Mouse (Mus musculus) megakaryocyte, embryonic 14.5 days (primary cell): Measurements from ENCODE around the gene Krtcap2. TPM values are rescaled to one million over a fixed set of nuclear protein-coding genes. Genes with fewer than 3 reads are reported as not detected.

Experiments used
- H3K27me3 ChIP-seq: replicated peaks from 2 replicates; pipeline ENCODE3; 2012; ENCODE audit warnings: inconsistent platforms
- H3K36me3 ChIP-seq: replicated peaks from 2 replicates; pipeline ENCODE3; 2012; ENCODE audit warnings: low read length, inconsistent platforms, mixed read lengths
- H3K4me1 ChIP-seq: 2 replicates; pipeline ENCODE4 v1.6.1; 2012; ENCODE audit warnings: inconsistent platforms
- H3K4me3 ChIP-seq: replicated peaks from 2 replicates; pipeline ENCODE3; 2012; ENCODE audit warnings: moderate library complexity, mild to moderate bottlenecking, inconsistent platforms
- H3K9me3 ChIP-seq: 2 replicates; pipeline ENCODE4 v1.6.1; 2012; ENCODE audit warnings: inconsistent platforms
- FLI1 ChIP-seq: IDR thresholded peaks from 2 replicates; pipeline ENCODE4 v1.6.1; 2012; ENCODE audit warnings: low read length, inconsistent platforms, mixed read lengths
- GATA1 ChIP-seq: IDR thresholded peaks from 3 replicates; pipeline ENCODE4 v1.6.1; 2012; ENCODE audit warnings: mixed read lengths, low read length, inconsistent platforms, borderline replicate concordance
- polyA plus RNA-seq: library from polyadenylated mRNA; stranded (reverse); fragments of >175 nt; gene quantifications from 2 replicates; pipeline ENCODE4 v1.2.3, GENCODE M21; 2012; ENCODE audit warnings: low replicate concordance; ENCODE audit not compliant: insufficient read depth

The Krtcap2 gene
- polyA plus RNA-seq, 1 experiment = 225 TPM

- TF ChIP-seq FLI1 (no peak), GATA1 (no peak)
- Histone ChIP-seq H3K4me3 (no peak overlapping the region), H3K9me3 (no peaks in the 10 kb centered on the region), H3K36me3 (no peaks in the 10 kb centered on the region), H3K27me3 (peaks cover 49% of the 10 kb centered on the region), H3K4me1 (peaks cover 27% of the 10 kb centered on the region)
Measured at GRCm38 (mm10) chr3:89291874-89292273, 46.1 kb downstream of the Krtcap2 start.

DNA sequence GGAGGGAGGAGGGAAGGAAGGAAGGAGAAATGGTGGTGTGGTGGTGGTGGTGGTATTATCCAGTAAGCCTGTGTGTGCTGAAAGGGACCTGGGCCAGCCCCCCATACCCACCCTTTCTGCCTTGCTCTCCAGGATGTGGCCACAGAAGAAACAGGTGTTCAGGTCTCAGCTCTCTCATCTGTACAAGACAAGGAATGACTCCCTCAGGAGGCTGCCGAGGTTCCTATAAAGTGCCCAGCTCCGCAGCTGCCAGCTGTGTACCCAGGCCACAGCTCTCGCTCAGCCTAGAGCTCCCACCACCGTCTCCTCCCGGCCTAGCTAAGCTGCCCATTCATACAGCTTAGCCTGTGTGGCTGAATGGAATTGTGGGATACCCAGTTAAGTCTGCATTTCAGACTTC is 46.5 kb downstream of the Krtcap2 start:
- H3K27me3 ChIP-seq = peaks cover 47% of the 10 kb centered on the region
- no peak overlapping the region for H3K4me3 ChIP-seq

DNA sequence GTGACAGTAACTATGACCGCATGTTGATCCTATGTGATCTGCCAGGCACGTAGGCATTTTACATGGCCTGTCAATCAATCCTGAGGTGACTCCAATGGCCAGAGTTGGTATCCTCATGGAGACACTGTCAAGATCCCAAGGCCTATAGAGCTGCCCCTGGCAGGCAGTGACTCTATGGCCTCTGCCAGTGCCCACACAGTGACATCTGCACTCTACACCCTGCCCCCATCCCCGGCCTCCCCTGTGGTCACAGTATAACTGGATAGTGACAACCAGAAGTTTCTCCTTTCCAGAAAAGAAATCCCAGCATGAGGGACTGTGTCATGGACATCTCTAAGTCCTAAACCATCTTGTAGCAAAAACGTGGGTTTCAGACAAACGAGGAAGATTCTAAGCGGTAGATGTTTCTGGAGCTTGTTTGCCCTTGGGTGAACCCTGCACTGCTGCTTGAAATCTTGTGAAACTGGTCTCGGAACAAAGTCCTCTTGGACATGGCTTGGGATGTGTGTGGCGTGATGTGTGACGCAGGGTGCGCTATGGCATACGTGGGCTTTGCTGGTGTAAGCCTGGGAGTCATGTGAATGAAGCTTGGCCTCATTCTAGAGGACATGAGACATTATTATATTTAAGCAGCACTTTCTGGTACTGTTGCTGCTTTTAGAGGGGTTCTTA is 47.6 kb downstream of the Krtcap2 start:
- Histone ChIP-seq H3K9me3 (no peaks in the 10 kb centered on the region), H3K4me1 (peaks cover 24% of the 10 kb centered on the region), H3K27me3 (peaks cover 40% of the 10 kb centered on the region), H3K36me3 (no peaks in the 10 kb centered on the region), H3K4me3 (no peak overlapping the region)
- no peak for TF ChIP-seq FLI1
- no peak for TF ChIP-seq GATA1

More for the DNA sequence above, 46.5 kb downstream of the Krtcap2 start:
- H3K9me3 ChIP-seq = no peaks in the 10 kb centered on the region
- TF ChIP-seq FLI1 (no peak), GATA1 (no peak)
- peaks cover 30% of the 10 kb centered on the region for H3K4me1 ChIP-seq
- no peaks in the 10 kb centered on the region for H3K36me3 ChIP-seq

DNA sequence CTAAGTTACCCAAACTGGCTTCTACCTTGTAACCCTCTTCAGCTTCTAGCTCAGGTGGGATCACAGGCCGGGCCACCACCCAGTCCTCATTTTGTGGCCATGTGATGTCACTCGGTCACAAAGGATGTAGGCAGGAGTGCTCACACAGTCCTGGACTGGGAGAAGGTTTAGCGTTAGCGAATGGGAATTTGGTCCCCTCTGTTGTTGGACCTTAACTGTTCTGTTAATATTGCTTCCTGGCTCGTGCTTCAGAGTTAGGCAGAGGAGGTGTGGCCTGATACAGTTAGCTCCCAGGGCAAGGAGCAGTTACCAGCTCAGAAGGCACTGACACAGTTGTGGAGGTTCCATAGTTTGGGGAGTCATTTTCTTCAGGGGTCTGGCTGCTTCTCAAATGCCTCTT is 48.4 kb downstream of the Krtcap2 start:
- Histone ChIP-seq H3K4me3 (no peak overlapping the region), H3K27me3 (peaks cover 36% of the 10 kb centered on the region), H3K4me1 (peaks cover 25% of the 10 kb centered on the region), H3K36me3 (no peaks in the 10 kb centered on the region), H3K9me3 (no peaks in the 10 kb centered on the region)
- TF ChIP-seq GATA1 = no peak
- no peak for TF ChIP-seq FLI1

DNA sequence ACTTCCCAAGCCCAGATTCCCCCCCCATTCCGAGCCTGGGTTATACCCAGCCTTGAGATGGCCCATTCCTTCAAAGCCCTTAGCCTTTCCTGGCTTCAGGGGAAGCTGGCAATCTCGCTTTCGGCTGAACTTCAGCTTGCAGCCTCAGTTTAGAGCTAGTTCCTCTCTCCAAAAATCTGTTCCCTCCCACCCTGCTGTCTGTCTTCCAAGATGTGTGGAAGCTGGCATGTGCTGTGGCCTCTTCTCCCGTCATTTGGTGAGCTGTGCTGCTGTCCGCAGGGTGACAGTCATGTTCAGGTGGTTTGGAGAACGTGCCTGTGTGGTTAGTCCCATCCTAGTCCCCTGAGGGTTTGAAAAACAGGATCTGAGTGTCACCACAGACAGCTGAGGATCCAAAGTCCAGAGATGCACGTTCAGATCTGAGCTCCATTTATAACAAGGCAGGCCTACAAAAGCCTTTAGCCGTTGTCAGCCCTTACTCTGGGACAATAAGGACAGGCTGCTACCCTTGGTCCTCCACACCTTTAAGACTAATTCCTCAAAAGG is 50.0 kb downstream of the Krtcap2 start:
- Histone ChIP-seq H3K4me1 (peaks cover 37% of the 10 kb centered on the region), H3K36me3 (no peaks in the 10 kb centered on the region), H3K4me3 (no peak overlapping the region), H3K27me3 (peaks cover 39% of the 10 kb centered on the region), H3K9me3 (no peaks in the 10 kb centered on the region)
- TF ChIP-seq FLI1 = no peak
- TF ChIP-seq GATA1 = no peak

GRCm38 (mm10) chr3:89296761-89297396 is 51.1 kb downstream of the Krtcap2 start:
- H3K27me3 ChIP-seq = peaks cover 40% of the 10 kb centered on the region
- H3K4me3 ChIP-seq = no peak overlapping the region
- H3K36me3 ChIP-seq = no peaks in the 10 kb centered on the region
- peaks cover 37% of the 10 kb centered on the region for H3K4me1 ChIP-seq
- no peaks in the 10 kb centered on the region for H3K9me3 ChIP-seq
- no peak for TF ChIP-seq GATA1

DNA sequence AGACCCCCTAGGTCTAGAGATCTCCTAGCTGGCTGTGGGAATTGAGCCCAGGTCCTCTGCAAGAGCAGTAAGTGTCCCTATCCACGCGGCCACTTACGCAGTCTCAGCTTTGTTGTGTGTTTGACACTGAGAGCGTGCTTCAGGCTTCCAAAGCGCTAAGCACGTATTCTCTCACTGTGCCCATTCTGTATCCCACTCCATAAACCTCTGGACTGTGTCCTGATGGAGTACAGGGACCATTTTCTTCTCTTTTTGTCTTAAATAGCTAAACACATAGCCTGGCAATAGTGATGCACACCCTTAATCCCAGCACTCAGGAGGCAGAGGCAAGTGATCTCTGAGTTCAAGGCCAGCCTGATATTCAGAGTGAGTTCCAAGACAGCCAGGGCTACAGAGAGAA is 53.1 kb downstream of the Krtcap2 start:
- Histone ChIP-seq H3K27me3 (peaks cover 46% of the 10 kb centered on the region), H3K36me3 (no peaks in the 10 kb centered on the region), H3K4me1 (peaks cover 29% of the 10 kb centered on the region), H3K9me3 (no peaks in the 10 kb centered on the region), H3K4me3 (no peak overlapping the region)
- TF ChIP-seq FLI1 = no peak
- TF ChIP-seq GATA1 = no peak

- H3K4me1 ChIP-seq = peaks cover 29% of the 10 kb centered on the region
- H3K27me3 ChIP-seq = peaks cover 45% of the 10 kb centered on the region
- no peaks in the 10 kb centered on the region for H3K36me3 ChIP-seq
- peak overlapping the region; percentile 84 for H3K4me3 ChIP-seq
- TF ChIP-seq FLI1 (no peak), GATA1 (no peak)
- no peaks in the 10 kb centered on the region for H3K9me3 ChIP-seq
Measured at GRCm38 (mm10) chr3:89299499-89299898, 53.7 kb downstream of the Krtcap2 start.

Other genes starting within 250 kb of the Krtcap2 start
- gene Rusc1, start 152.7 kb upstream of the Krtcap2 start, polyA plus RNA-seq = 10.9 and 15.1 TPM in 2 replicates
- 14.8 and 27.6 TPM in 2 replicates for gene Gm43738, start 144.9 kb upstream of the Krtcap2 start, polyA plus RNA-seq
- 48.9 and 51.3 TPM in 2 replicates for gene Fdps, start 144.0 kb upstream of the Krtcap2 start, polyA plus RNA-seq
- 0.26 TPM in 1 of 2 replicates, not detected in the other for gene Pklr, start 109.8 kb upstream of the Krtcap2 start, polyA plus RNA-seq
- gene Hcn3, start 85.8 kb upstream of the Krtcap2 start, polyA plus RNA-seq = 0.36 and 0.68 TPM in 2 replicates
- gene Clk2, start 81.2 kb upstream of the Krtcap2 start, polyA plus RNA-seq = 12.9 and 13.3 TPM in 2 replicates
- gene Scamp3, start 68.5 kb upstream of the Krtcap2 start, polyA plus RNA-seq = 180 and 256 TPM in 2 replicates
- 23.3 and 39.8 TPM in 2 replicates for gene Fam189b, start 62.8 kb upstream of the Krtcap2 start, polyA plus RNA-seq
- 8.5 and 10.8 TPM in 2 replicates for gene Gba, start 43.0 kb upstream of the Krtcap2 start, polyA plus RNA-seq
- 0.07 TPM in 1 of 2 replicates, not detected in the other for gene Thbs3, start 30.8 kb upstream of the Krtcap2 start, polyA plus RNA-seq
- gene Mtx1, start 18.9 kb upstream of the Krtcap2 start, polyA plus RNA-seq = 299 and 549 TPM in 2 replicates
- gene Muc1, start 16.9 kb upstream of the Krtcap2 start, polyA plus RNA-seq = 0.29 and 1.2 TPM in 2 replicates
- gene Trim46, start 343 bp downstream of the Krtcap2 start, polyA plus RNA-seq = 1.8 and 2.1 TPM in 2 replicates
- gene Dpm3, start 13.4 kb downstream of the Krtcap2 start, polyA plus RNA-seq = 435 and 701 TPM in 2 replicates
- gene Slc50a1, start 24.6 kb downstream of the Krtcap2 start, polyA plus RNA-seq = 7.0 and 25.0 TPM in 2 replicates
- 0.16 TPM in 1 of 2 replicates, not detected in the other for gene Efna1, start 35.2 kb downstream of the Krtcap2 start, polyA plus RNA-seq
- gene Efna3, start 77.0 kb downstream of the Krtcap2 start, polyA plus RNA-seq = not detected in 2 replicates
- 0.29 TPM in 1 of 2 replicates, not detected in the other for gene Efna4, start 92.1 kb downstream of the Krtcap2 start, polyA plus RNA-seq
- gene Adam15, start 104.0 kb downstream of the Krtcap2 start, polyA plus RNA-seq = 36.8 and 135 TPM in 2 replicates
- not detected in 2 replicates for gene Dcst2, start 116.0 kb downstream of the Krtcap2 start, polyA plus RNA-seq
- gene Dcst1, start 119.3 kb downstream of the Krtcap2 start, polyA plus RNA-seq = not detected in 2 replicates
- 76.2 and 120 TPM in 2 replicates for gene Zbtb7b, start 148.8 kb downstream of the Krtcap2 start, polyA plus RNA-seq
- 0.31 and 0.95 TPM in 2 replicates for gene Lenep, start 156.8 kb downstream of the Krtcap2 start, polyA plus RNA-seq
- gene Flad1, start 165.9 kb downstream of the Krtcap2 start, polyA plus RNA-seq = 23.1 and 23.4 TPM in 2 replicates
- 16.4 and 53.9 TPM in 2 replicates for gene Cks1b, start 172.4 kb downstream of the Krtcap2 start, polyA plus RNA-seq
- gene Shc1, start 172.5 kb downstream of the Krtcap2 start, polyA plus RNA-seq = 22.7 and 67.6 TPM in 2 replicates
- gene Pygo2, start 184.2 kb downstream of the Krtcap2 start, polyA plus RNA-seq = 35.3 and 137 TPM in 2 replicates
- 23.0 and 29.3 TPM in 2 replicates for gene Pbxip1, start 190.7 kb downstream of the Krtcap2 start, polyA plus RNA-seq
- gene Pmvk, start 208.6 kb downstream of the Krtcap2 start, polyA plus RNA-seq = 10.7 and 35.6 TPM in 2 replicates